Mouse (Mus musculus) thymus, adult 2 months (tissue): ENCODE measurements around the gene Net1.

Source experiments
- CTCF ChIP-seq: fragments of 200-500 bp; IDR thresholded peaks from 2 replicates; pipeline ENCODE4 v1.5.1; 2012; ENCODE audit warnings: mild to moderate bottlenecking, control low read depth, low read length, moderate library complexity, borderline replicate concordance; ENCODE audit not compliant: control insufficient read depth, poor library complexity, insufficient read depth; ENCODE audit errors: extremely low read depth
- POLR2A ChIP-seq: fragments of 200-500 bp; IDR thresholded peaks from 2 replicates; pipeline ENCODE4 v1.6.1; 2012; ENCODE audit warnings: mild to moderate bottlenecking, low read length, control low read depth, moderate library complexity; ENCODE audit not compliant: control insufficient read depth, poor library complexity, insufficient read depth; ENCODE audit errors: extremely low read depth

GRCm38 (mm10) chr13:3862325-3862724, 55.7 kb downstream of the Net1 start:
- TF ChIP-seq POLR2A (no peak), CTCF (no peak)
